Mouse (Mus musculus): ENCODE data around the gene Asb7.

DNA sequence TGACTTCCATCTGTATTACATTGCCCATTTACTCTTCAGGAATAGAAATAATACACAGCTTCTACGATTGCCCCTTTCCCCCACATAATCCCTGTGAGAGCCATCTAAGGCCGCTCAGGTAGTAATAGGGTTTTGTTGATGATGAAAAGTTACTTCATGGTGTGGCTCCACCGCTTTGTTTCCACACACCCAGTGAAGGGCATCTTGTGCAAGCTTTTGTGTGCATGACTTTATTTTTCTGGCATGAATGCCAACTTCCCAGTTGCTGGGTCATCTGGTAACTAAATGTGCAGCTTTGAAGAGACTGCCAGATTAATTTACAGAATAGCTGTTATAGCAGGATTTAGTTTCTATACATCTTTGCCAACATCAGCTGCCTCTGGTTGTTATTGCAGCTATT lies 15.2 kb upstream of the Asb7 start:
- TF ChIP-seq CTCF (conservative IDR thresholded peaks at IDR 0.05; ENCODE audit: low read length) (no peak), POU5F1 (IDR thresholded peaks at IDR 0.05; ENCODE audit: borderline replicate concordance, low read length) (no peak)
